Mouse (Mus musculus): ENCODE measurements around the gene Mmp24. TPM values are rescaled to one million over a fixed set of nuclear protein-coding genes. Genes with fewer than 3 reads are reported as not detected.
"Not testable (repeated sequence)": the region's sequence is repeated elsewhere in the genome, so short reads cannot be mapped to it uniquely, and the experiment has no call there.

Gene Mmp24
- polyA plus RNA-seq, 1 experiment from 2014 or later: not detected

DNA sequence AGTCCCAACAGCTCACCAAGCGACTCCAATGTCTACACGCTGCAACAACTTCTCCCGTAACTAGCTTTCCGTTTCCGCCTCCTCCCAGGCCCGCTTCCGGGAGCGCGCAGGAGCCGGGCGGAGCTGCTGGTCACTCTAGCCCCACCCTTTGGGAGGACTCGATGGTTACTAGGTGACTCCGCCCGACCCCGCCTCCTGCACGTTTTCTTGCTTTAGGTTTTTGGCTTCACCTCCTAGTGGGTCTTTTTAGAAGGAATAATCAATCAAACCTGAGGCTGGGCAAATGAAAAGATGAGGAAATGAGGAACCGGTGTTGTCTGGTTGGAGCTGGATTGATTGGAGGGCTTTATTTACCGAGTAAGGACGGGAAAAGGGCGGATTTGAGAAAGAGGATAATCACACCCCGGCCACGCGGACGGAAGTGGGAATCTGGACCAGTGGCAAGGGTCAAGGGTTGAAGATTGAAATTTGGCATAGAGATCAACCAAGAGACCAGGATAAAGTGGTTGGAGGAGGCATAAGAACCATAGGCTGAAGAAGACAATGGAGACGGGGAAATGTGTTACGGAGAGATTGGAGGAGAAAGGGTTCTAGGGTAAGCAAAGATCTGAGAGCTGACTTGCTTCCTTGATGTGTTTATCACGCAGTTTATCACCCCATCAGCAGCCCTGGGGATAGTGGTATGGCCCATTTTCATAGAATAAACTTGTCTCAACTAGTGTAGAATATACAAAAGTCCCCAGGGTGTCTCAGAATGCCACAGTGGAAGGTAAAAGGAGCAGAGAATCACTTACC is 51.7 kb downstream of the Mmp24 start, which contains the start of gene Eif6:
Gene Eif6 (minus strand): TSS at position 296 of the 795 bp plus-strand sequence.
- WGBS: 4% methylated on average over 27 of the region's 27 CpGs
- Histone ChIP-seq H3K36me3 (ENCODE audit: control insufficient read depth, insufficient read depth, low read length) (peaks cover 24% of the 10 kb centered on the region), H3K4me1 (ENCODE audit: control insufficient read depth, insufficient read depth, low read length) (peaks cover 4% of the 10 kb centered on the region; the same call in 1 of the 2 replicates), H3K4me3 (ENCODE audit: low read length) (peak within 1 kb of the TSS; percentile 94), H3K27ac (ENCODE audit: low read depth, low read length) (peak within 1 kb of the TSS; percentile 87), H3K9me3 (ENCODE audit: control insufficient read depth, low read length) (no peaks in the 10 kb centered on the region), H3K27me3 (ENCODE audit: control insufficient read depth, insufficient read depth, low read length) (no peaks in the 10 kb centered on the region), H3K9ac (ENCODE audit: low read depth, low read length) (peak within 1 kb of the TSS; percentile 82), H3K4me2 (replicated peaks; ENCODE audit: low read depth, low read length) (peak within 1 kb of the TSS; percentile 92)
- ATAC-seq (ENCODE audit: low FRiP score, low TSS enrichment): peak; percentile 95

DNA sequence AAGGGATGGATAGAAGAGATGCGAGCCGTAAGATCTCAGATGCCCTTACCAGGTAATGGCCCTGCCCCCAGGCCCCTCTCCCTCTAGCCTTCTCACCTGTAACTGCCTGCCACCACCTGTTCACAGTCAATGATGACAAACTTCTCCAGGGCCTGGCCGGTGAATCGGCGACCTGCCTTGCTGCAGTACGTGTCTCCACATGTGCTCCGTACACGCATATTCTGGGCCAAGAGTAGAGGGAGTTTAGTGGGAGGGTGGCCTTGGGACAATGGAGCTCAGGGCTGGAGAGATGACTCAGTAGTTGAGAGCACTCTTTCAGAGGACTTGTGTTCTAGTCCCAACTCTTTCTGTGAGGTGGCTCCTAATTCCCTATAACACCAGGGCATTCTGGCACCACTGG is 55.7 kb downstream of the Mmp24 start:
- 95% methylated on average over 8 of the region's 8 CpGs for WGBS
- no peak for ATAC-seq (ENCODE audit: low FRiP score, low TSS enrichment)

DNA sequence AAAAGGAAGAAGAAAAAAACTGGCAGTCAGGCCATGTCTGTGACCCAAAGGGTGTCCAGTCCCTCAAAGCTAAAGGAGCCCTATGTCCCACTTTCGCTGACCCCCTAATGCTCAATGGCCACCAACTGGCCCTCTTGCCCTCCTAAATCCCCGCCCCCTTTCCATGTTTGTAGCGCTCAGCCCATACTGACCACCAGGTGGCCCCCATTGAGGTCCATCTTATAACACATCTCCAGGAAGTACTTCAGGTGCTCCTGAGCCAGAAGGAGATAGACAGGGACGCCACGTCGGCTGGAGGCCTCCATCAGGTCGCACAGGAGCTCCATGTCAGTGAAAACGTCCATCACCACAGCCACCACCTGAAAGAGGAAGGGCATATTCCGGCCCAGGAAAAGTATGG is 56.2 kb downstream of the Mmp24 start:
- no peak for ATAC-seq (ENCODE audit: low FRiP score, low TSS enrichment)
- no peak overlapping the region for H3K4me3 ChIP-seq (ENCODE audit: low read length)
- no peak overlapping the region for H3K4me2 ChIP-seq (replicated peaks; ENCODE audit: low read depth, low read length)
- peaks cover 4% of the 10 kb centered on the region; the same call in 1 of the 2 replicates for H3K4me1 ChIP-seq (ENCODE audit: control insufficient read depth, insufficient read depth, low read length)
- no peak overlapping the region for H3K9ac ChIP-seq (ENCODE audit: low read depth, low read length)
- no peak overlapping the region for H3K27ac ChIP-seq (ENCODE audit: low read depth, low read length)
- WGBS: 61% methylated on average over 9 of the region's 9 CpGs
- no peaks in the 10 kb centered on the region for H3K36me3 ChIP-seq (ENCODE audit: control insufficient read depth, insufficient read depth, low read length)
- H3K27me3 ChIP-seq (ENCODE audit: control insufficient read depth, insufficient read depth, low read length): no peaks in the 10 kb centered on the region
- H3K9me3 ChIP-seq (ENCODE audit: control insufficient read depth, low read length): no peaks in the 10 kb centered on the region

More for the DNA sequence above, 55.7 kb downstream of the Mmp24 start:
- Histone ChIP-seq H3K9ac (ENCODE audit: low read depth, low read length) (no peak overlapping the region), H3K4me2 (replicated peaks; ENCODE audit: low read depth, low read length) (no peak overlapping the region), H3K27ac (ENCODE audit: low read depth, low read length) (no peak overlapping the region), H3K4me1 (ENCODE audit: control insufficient read depth, insufficient read depth, low read length) (peaks cover 4% of the 10 kb centered on the region; the same call in 1 of the 2 replicates), H3K4me3 (ENCODE audit: low read length) (no peak overlapping the region), H3K36me3 (ENCODE audit: control insufficient read depth, insufficient read depth, low read length) (no peaks in the 10 kb centered on the region), H3K27me3 (ENCODE audit: control insufficient read depth, insufficient read depth, low read length) (no peaks in the 10 kb centered on the region), H3K9me3 (ENCODE audit: control insufficient read depth, low read length) (no peaks in the 10 kb centered on the region)

DNA sequence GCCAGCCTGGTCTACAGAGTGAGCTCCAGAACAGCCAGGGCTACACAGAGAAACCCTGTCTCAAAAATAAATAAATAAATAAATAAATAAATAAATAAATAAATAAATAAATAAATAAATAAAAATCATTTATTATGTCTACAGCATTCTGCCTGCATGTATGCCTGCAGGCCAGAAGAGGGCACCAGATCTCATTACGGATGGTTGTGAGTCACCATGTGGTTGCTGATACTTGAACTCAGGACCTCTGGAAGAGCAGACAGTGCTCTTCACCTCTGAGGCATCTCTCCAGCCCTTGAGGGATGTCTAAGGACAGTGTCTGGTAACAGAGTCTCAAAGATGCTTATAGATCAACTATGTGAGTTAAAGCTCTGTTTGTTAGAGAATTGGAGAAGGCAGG is 56.9 kb downstream of the Mmp24 start:
- 71% methylated on average over 1 of the region's 1 CpGs for WGBS
- H3K4me3 ChIP-seq (ENCODE audit: low read length); H3K27ac ChIP-seq (ENCODE audit: low read depth, low read length); H3K27me3 ChIP-seq (ENCODE audit: control insufficient read depth, insufficient read depth, low read length); H3K9me3 ChIP-seq (ENCODE audit: control insufficient read depth, low read length); H3K4me2 ChIP-seq (replicated peaks; ENCODE audit: low read depth, low read length); H3K9ac ChIP-seq (ENCODE audit: low read depth, low read length); H3K4me1 ChIP-seq (ENCODE audit: control insufficient read depth, insufficient read depth, low read length); H3K36me3 ChIP-seq (ENCODE audit: control insufficient read depth, insufficient read depth, low read length); ATAC-seq (ENCODE audit: low FRiP score, low TSS enrichment): not testable (repeated sequence)

DNA sequence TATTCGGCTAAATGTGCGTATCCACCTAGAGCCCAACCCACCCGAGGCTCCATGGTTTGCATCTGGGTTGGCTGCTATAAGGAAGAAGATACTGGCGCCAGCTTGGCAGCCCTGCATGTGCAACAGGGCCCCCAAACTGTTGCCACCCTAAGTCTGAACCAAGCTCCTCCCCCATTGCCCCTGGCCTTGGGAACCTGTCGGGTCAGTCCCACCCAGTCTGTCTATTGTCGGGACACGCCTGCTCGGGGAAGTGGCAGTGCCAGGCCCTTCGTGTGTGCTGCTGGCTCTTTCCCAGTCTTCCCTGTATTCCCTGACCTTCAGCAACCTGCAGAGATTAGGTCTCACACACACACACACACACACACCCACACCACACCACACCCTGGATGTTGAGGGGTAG is 59.6 kb downstream of the Mmp24 start, which contains the start of gene Fam83c:
Gene Fam83c (minus strand): TSS at position 123 of the 400 bp plus-strand sequence.
- Histone ChIP-seq H3K36me3 (ENCODE audit: control insufficient read depth, insufficient read depth, low read length) (no peaks in the 10 kb centered on the region), H3K27me3 (ENCODE audit: control insufficient read depth, insufficient read depth, low read length) (no peaks in the 10 kb centered on the region), H3K9me3 (ENCODE audit: control insufficient read depth, low read length) (no peaks in the 10 kb centered on the region), H3K9ac (ENCODE audit: low read depth, low read length) (no peak within 1 kb of the TSS), H3K4me3 (ENCODE audit: low read length) (no peak within 1 kb of the TSS), H3K4me1 (ENCODE audit: control insufficient read depth, insufficient read depth, low read length) (no peaks in the 10 kb centered on the region), H3K4me2 (replicated peaks; ENCODE audit: low read depth, low read length) (no peak within 1 kb of the TSS), H3K27ac (ENCODE audit: low read depth, low read length) (no peak within 1 kb of the TSS)
- 70% methylated on average over 9 of the region's 9 CpGs for WGBS
- no peak for ATAC-seq (ENCODE audit: low FRiP score, low TSS enrichment)

GRCm38 (mm10) chr2:155837961-155838360 is 62.8 kb downstream of the Mmp24 start:
- 57% methylated on average over 3 of the region's 3 CpGs for WGBS
- H3K4me1 ChIP-seq (ENCODE audit: control insufficient read depth, insufficient read depth, low read length): no peaks in the 10 kb centered on the region
- no peaks in the 10 kb centered on the region for H3K36me3 ChIP-seq (ENCODE audit: control insufficient read depth, insufficient read depth, low read length)
- ATAC-seq (ENCODE audit: low FRiP score, low TSS enrichment): no peak
- H3K27me3 ChIP-seq (ENCODE audit: control insufficient read depth, insufficient read depth, low read length): no peaks in the 10 kb centered on the region
- H3K9ac ChIP-seq (ENCODE audit: low read depth, low read length): no peak overlapping the region
- H3K4me2 ChIP-seq (replicated peaks; ENCODE audit: low read depth, low read length): no peak overlapping the region
- H3K27ac ChIP-seq (ENCODE audit: low read depth, low read length): no peak overlapping the region
- H3K4me3 ChIP-seq (ENCODE audit: low read length): no peak overlapping the region
- H3K9me3 ChIP-seq (ENCODE audit: control insufficient read depth, low read length): no peaks in the 10 kb centered on the region

GRCm38 (mm10) chr2:155838961-155839360 is 63.8 kb downstream of the Mmp24 start:
- H3K27me3 ChIP-seq (ENCODE audit: control insufficient read depth, insufficient read depth, low read length): no peaks in the 10 kb centered on the region
- H3K4me3 ChIP-seq (ENCODE audit: low read length): no peak overlapping the region
- H3K9me3 ChIP-seq (ENCODE audit: control insufficient read depth, low read length): no peaks in the 10 kb centered on the region
- H3K4me1 ChIP-seq (ENCODE audit: control insufficient read depth, insufficient read depth, low read length): no peaks in the 10 kb centered on the region
- WGBS: 87% methylated on average over 4 of the region's 4 CpGs
- no peaks in the 10 kb centered on the region for H3K36me3 ChIP-seq (ENCODE audit: control insufficient read depth, insufficient read depth, low read length)
- H3K9ac ChIP-seq (ENCODE audit: low read depth, low read length): no peak overlapping the region
- H3K4me2 ChIP-seq (replicated peaks; ENCODE audit: low read depth, low read length): no peak overlapping the region
- no peak overlapping the region for H3K27ac ChIP-seq (ENCODE audit: low read depth, low read length)
- no peak for ATAC-seq (ENCODE audit: low FRiP score, low TSS enrichment)

DNA sequence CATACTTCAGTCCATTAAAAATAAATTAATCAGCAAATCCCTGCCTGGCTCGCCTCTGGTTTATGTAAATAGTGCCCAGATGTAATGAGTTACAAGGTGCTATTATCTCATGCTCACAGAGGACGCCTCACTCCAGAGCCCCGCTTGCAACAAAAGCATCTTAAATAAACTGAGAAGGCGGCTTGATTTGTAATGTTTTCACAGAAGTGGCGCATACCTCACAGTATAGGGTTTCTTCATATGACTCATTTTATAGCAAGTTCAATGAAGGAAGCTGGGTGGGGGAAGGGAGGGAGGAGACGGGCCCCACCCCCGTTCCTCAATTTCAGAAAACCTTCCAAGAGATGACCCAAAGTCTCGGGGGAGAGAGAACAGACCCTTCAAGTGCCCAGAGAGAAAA is 71.8 kb downstream of the Mmp24 start:
- Histone ChIP-seq H3K9me3 (ENCODE audit: control insufficient read depth, low read length) (no peaks in the 10 kb centered on the region), H3K27ac (ENCODE audit: low read depth, low read length) (no peak overlapping the region), H3K4me3 (ENCODE audit: low read length) (no peak overlapping the region), H3K27me3 (ENCODE audit: control insufficient read depth, insufficient read depth, low read length) (no peaks in the 10 kb centered on the region), H3K9ac (ENCODE audit: low read depth, low read length) (no peak overlapping the region), H3K36me3 (ENCODE audit: control insufficient read depth, insufficient read depth, low read length) (peaks cover 42% of the 10 kb centered on the region), H3K4me2 (replicated peaks; ENCODE audit: low read depth, low read length) (no peak overlapping the region), H3K4me1 (ENCODE audit: control insufficient read depth, insufficient read depth, low read length) (no peaks in the 10 kb centered on the region)
- WGBS: 47% methylated on average over 8 of the region's 8 CpGs
- no peak for ATAC-seq (ENCODE audit: low FRiP score, low TSS enrichment)

- ATAC-seq (ENCODE audit: low FRiP score, low TSS enrichment): no peak
Measured at GRCm38 (mm10) chr2:155848291-155848690, 73.1 kb downstream of the Mmp24 start.

More at GRCm38 (mm10) chr2:155848291-155848690, 73.1 kb downstream of the Mmp24 start:
- no peaks in the 10 kb centered on the region for H3K27me3 ChIP-seq (ENCODE audit: control insufficient read depth, insufficient read depth, low read length)
- H3K4me1 ChIP-seq (ENCODE audit: control insufficient read depth, insufficient read depth, low read length): no peaks in the 10 kb centered on the region
- no peak overlapping the region for H3K4me3 ChIP-seq (ENCODE audit: low read length)
- no peaks in the 10 kb centered on the region for H3K9me3 ChIP-seq (ENCODE audit: control insufficient read depth, low read length)
- 37% methylated on average over 6 of the region's 6 CpGs for WGBS
- no peak overlapping the region for H3K9ac ChIP-seq (ENCODE audit: low read depth, low read length)
- peaks cover 42% of the 10 kb centered on the region for H3K36me3 ChIP-seq (ENCODE audit: control insufficient read depth, insufficient read depth, low read length)
- H3K27ac ChIP-seq (ENCODE audit: low read depth, low read length): no peak overlapping the region
- H3K4me2 ChIP-seq (replicated peaks; ENCODE audit: low read depth, low read length): no peak overlapping the region

Measured in kidney, embryonic 14.5 days (tissue).